Mouse (Mus musculus) MEL (cell line): ENCODE measurements around the gene Gpr162.

ENCODE experiments used
- CTCF ChIP-seq, 3 experiments: IDR thresholded peaks in 2 of 3; conservative IDR thresholded peaks in 1 of 3; 2 replicates each; pipeline ENCODE4 v1.5.1; 2011 to 2012; ENCODE audit warnings: low read length in 3 of 3, low read depth in 2 of 3, mild to moderate bottlenecking in 2 of 3, improper control_type of control experiment in 1 of 3, inconsistent platforms in 1 of 3, mixed read lengths in 1 of 3, moderate library complexity in 1 of 3; ENCODE audit not compliant: control insufficient read depth in 1 of 3, insufficient read depth in 1 of 3, poor library complexity in 1 of 3, severe bottlenecking in 1 of 3
- MAFK ChIP-seq: IDR thresholded peaks from 2 replicates; pipeline ENCODE4 v1.6.1; 2011; ENCODE audit warnings: low read depth, mild to moderate bottlenecking, low read length, improper control_type of control experiment, borderline replicate concordance
- SIN3A ChIP-seq: IDR thresholded peaks from 2 replicates; pipeline ENCODE4 v1.6.1; 2012; ENCODE audit warnings: low read length, improper control_type of control experiment, inconsistent platforms

GRCm38 (mm10) chr6:124904161-124904981 lies 40.6 kb upstream of the Gpr162 start:
- TF ChIP-seq MAFK (no peak), SIN3A (peak; percentile 30; the same call in 1 of the 2 replicates), CTCF (IDR thresholded peaks at IDR 0.05 in 2 of 3, conservative IDR thresholded peaks at IDR 0.05 in 1 of 3; ENCODE audit: control insufficient read depth in 1 of 3, insufficient read depth in 1 of 3, low read depth in 2 of 3, low read length in 3 of 3, poor library complexity in 1 of 3, severe bottlenecking in 1 of 3) (peak; percentile 54 to 70 (median 63); a peak in 5 of 6 replicates)
